Mouse (Mus musculus) lung, postnatal 25 days (tissue): ENCODE measurements around the gene Pold1.
A peak's percentile ranks its signal among the peaks of the same experiment; 100 is the strongest.

Experiments used
- DNase-seq: peaks from one replicate; pipeline ENCODE4 v3.0.0; 2022; ENCODE audit warnings: low spot score

Gene Pold1

GRCm38 (mm10) chr7:44548497-44549087 is at the start of gene Pold1:
Gene Pold1 (minus strand): TSS chr7:44548849.
- peak; percentile 100 for DNase-seq

DNA sequence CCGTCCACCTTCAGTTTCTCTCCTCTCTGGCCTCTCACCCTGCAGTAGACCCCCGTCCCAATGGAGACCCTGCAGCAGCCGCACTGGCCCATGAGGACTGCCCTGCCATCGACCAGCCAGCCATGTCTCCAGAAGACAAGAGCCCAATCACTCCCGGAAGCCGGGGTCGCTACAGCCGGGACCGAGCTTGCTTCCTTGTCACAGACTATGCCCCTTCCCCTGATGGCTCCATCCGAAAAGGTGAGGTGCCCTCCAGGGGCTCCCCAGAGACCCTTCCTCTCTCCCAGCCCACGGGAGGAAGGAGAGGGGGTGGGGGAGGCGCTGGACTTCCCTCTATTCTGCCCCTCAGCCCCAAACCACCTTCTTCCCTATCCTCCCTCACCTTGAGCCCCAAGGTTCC is 49.7 kb upstream of the Pold1 start:
- DNase-seq = no peak

DNA sequence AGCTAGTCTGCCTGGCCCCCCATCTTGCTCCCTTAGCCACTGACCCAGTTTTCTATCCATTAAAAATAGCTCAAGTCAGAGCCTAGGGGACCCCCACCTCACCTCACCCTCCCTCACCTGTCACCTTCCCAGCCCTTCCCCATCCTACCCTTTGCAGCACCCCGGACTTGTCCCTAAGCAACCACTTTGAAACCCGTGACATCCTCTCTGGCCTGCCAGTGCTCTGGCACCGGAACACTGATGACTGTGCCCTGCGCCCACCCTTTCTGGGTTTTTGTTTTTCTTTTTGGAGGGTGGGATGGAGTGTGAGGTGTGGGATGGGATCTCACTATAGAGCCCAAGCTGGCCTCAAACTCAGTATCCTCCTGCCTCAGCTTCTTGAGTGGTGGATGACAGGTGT is 49.0 kb upstream of the Pold1 start:
- no peak for DNase-seq

DNA sequence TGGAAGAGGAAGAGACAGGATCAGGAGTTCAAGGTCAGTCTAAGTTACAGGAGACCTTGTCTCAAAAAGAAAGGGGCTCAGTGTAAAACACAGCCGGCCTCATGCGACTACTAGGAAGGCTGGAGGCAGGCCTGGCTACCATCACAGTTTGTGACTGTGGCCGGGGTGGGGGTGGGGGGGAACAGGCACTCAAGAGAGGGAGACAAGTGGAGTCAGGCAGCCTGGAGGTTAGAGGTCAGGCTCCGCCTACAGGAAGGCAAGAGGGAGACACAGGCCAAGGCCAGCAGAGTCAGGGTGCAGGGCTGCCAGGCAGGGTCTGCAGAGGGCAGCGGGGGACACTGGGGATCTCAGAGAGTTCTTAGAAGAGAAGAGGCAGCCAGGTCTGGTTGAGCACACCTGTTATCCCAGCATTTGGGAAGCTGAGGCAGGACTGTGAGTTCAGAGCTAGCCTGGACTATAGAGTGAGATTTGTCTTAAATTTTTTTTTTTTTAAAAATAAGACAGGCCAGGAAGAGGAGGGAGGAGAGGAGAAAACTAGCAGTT is 48.4 kb upstream of the Pold1 start:
- no peak for DNase-seq

GRCm38 (mm10) chr7:44596051-44596450 is 47.4 kb upstream of the Pold1 start:
- DNase-seq = no peak

DNA sequence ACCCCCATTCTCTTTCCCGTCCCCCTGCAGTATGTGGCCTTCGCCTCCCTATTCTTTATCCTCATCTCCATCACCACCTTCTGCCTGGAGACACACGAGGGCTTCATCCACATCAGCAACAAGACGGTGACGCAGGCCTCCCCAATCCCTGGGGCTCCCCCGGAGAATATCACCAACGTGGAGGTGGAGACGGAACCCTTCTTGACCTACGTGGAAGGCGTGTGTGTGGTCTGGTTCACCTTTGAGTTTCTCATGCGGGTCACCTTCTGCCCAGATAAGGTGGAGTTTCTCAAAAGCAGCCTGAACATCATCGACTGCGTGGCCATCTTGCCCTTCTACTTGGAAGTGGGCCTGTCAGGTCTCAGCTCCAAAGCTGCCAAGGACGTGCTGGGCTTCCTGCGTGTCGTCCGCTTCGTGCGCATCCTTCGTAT is 46.5 kb upstream of the Pold1 start:
- DNase-seq = no peak

- DNase-seq = no peak
Measured at GRCm38 (mm10) chr7:44594291-44594690, 45.6 kb upstream of the Pold1 start.

GRCm38 (mm10) chr7:44593775-44594174 is 45.1 kb upstream of the Pold1 start:
- DNase-seq = peak; percentile 68

GRCm38 (mm10) chr7:44593051-44593450 is 44.4 kb upstream of the Pold1 start:
- DNase-seq = no peak

DNA sequence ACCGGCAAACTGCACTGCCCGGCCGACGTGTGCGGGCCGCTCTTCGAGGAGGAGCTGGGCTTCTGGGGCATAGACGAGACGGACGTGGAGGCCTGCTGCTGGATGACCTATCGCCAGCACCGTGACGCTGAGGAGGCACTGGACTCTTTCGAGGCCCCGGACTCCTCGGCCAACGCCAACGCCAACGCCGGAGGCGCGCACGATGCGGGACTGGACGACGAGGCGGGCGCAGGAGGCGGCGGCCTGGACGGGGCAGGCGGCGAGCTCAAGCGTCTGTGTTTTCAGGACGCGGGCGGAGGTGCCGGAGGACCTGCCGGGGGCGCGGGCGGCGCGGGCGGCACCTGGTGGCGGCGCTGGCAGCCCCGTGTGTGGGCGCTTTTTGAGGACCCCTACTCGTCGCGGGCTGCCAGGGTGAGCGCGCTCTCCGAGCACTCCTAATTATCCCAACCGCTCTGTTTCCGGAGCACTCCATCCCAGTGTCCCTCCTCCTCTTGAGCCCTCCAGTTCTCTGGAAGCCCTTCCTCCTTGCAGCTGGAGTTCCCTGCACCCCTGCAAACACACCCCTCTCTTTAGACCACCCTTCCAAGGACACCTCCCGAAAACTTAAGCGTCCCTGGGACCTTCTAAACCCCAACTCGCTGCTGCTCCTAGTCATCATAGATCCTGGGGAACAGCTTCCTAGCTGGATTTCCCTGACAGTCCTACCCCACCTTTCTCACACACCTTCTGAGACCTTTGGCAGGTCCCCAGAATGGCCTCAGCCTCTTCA is 42.9 kb upstream of the Pold1 start:
- no peak for DNase-seq

- peak; percentile 94 for DNase-seq
Measured at GRCm38 (mm10) chr7:44590402-44591347, 42.0 kb upstream of the Pold1 start, which contains the start of gene Kcnc3. Gene Kcnc3 (plus strand): TSS chr7:44590664.

DNA sequence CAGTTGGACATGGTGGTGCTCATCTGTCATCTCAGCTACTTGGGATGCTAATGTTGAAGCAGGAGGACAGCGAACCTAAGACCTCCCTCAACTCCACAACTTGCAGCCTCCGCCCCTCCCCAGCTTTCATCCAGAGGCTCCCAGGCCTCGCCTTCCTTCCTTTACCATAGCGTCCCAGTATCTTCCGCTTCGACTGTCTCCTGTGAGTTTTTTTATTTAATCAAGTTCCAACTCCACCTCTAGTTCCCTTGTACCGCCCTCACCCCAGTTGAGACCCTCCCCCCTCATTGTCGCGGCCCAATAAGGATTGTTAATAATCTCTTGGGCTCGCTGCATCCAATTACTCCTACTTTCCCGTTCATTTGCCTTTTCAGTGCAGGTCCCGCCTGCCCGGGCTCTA is 41.3 kb upstream of the Pold1 start:
- DNase-seq = no peak

DNA sequence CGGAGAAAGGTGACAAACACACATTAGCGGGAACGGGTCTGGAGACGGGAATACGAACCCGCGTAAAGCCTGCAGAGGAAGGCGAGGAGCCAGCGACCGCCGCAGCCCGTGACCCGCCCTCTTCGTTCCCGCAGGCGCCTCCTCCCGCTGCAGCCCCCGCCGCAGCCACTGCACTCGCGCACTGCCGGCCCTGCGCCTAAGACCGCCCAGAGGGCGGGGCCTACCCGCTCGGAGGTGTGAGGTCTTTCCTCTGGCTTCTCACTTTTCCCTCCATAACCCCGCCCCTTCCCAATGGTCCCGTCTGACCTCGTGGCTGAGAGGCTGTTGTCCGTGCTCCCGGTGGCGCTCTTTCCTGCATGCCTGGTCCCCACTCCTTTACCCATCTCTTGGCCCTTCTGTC is 40.5 kb upstream of the Pold1 start:
- peak; percentile 91 for DNase-seq

DNA sequence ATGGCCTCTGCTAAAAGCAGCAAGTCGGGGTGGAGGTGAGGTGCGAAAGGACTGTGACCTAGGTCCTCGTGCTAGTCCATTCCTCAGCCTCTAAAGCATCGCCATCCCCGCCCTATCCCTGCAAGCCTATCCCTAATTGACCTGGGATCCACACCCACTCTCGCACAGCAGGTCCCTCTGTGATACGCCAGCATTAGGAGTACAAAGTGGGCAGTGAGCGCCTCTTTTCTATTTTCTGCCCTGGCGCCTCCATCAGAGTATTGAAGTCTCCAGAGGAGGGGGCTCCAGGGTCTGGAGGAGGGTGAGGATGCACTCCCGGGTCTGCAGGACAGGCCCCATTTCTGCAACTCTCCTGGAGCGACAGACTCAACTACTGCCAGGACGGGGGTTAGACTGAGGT is 39.7 kb upstream of the Pold1 start:
- DNase-seq = no peak

DNA sequence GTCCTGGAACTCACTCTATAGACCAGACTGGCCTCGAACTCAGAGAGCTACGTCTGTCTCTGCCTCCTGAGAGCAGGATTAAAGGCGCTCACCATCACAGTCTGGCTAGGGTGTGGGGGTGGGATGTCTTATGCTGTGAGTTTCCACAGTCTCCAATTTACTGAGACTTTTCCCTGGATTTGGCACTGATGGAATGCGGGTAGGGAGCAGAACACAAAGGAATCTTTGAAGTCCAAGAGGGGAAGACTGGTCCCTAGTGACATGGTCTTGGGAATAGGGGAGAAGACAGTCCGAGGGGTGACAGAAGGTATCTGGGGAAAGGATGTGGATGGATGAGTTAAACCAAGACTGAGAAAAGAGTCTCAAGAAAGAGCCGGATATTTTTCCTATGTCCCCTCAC is 39.0 kb upstream of the Pold1 start:
- DNase-seq = no peak

DNA sequence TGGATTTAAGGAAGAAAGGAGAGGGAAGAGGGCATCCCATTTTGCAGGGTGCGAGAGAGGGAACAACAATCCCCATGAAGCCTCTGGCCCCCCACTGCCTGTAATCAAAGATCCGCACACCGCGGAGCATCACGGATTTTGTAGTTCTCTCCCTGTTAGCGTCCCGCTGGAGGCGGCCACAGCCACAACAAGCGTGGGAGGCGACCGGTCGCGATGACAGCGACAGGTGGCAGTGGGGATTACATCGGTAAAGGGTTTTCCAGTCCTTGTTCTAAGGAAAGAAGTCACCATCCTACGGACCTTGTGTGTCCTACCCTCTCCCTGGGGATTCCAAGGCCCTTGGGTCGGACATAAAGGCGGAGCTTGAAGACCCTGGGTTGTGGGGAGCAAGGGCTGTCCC is 38.3 kb upstream of the Pold1 start:
- no peak for DNase-seq

GRCm38 (mm10) chr7:44586518-44586917 is 37.9 kb upstream of the Pold1 start:
- DNase-seq = no peak

GRCm38 (mm10) chr7:44585606-44586005 is 37.0 kb upstream of the Pold1 start:
- no peak for DNase-seq

- DNase-seq = no peak
Measured at GRCm38 (mm10) chr7:44584921-44585320, 36.3 kb upstream of the Pold1 start.

- no peak for DNase-seq
Measured at GRCm38 (mm10) chr7:44584265-44584804, 35.7 kb upstream of the Pold1 start.

DNA sequence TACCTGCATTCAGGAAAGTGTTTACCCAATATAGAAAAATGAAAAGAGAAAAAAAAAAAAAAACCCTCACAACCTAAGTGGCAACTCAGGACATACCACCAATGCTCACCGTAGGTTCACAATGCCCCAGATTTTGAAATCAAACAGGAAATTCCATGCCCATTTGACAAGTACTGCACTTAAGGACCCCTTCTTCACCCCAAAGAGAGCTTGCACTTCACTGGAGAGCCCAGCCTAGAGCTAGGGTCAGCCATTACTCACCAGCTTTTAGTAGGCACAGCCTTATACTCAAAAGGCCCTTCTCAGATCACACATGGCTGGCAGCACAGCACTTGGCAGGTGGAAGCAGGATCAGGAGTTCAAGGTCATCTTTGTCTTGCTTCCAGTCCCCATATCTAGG is 34.5 kb upstream of the Pold1 start:
- DNase-seq = peak; percentile 75

GRCm38 (mm10) chr7:44582709-44583108 is 34.1 kb upstream of the Pold1 start:
- DNase-seq = no peak
